24 mouse cellular contexts compared by ENCODE assay signal in genomic region chr7:67801022-67801421, GRCm38 (mm10).
"Had no signal": no experiment of that assay in that cellular context is flagged by ENCODE, and none has a peak within 500 bp of the region (broad histone marks: within the 10 kb centered on the region; RNA-seq: fewer than 3 reads in every experiment).

No protein-coding gene starts in this region.

- DNase-seq: cerebellum, adult 9-10 months; cerebellum, adult 9-11 months; cerebellum, postnatal 10 days; cerebellum, postnatal 14 days; cerebellum, postnatal 25 days; cerebellum, postnatal 36 days; embryo, embryonic 11 days; forebrain, postnatal 0 days; gastrocnemius, adult 2 months; gastrocnemius, postnatal 10 days; gastrocnemius, postnatal 14 days; gastrocnemius, postnatal 25 days; heart, adult 18-20 months; heart, adult 2 months had no signal

- H3K4me3 ChIP-seq: embryonic facial prominence, embryonic 10.5 days; embryonic facial prominence, embryonic 12.5 days; embryonic facial prominence, embryonic 13.5 days; embryonic facial prominence, embryonic 15.5 days; erythroblast, embryonic 14.5 days; forebrain, embryonic 10.5 days; forebrain, embryonic 12.5 days; forebrain, embryonic 13.5 days; forebrain, embryonic 15.5 days; gastrocnemius, adult 2 months; heart, adult 2 months; heart, embryonic 10.5 days had no signal

- H3K27ac ChIP-seq: embryonic facial prominence, embryonic 10.5 days; embryonic facial prominence, embryonic 12.5 days; embryonic facial prominence, embryonic 13.5 days; embryonic facial prominence, embryonic 15.5 days; forebrain, embryonic 10.5 days; forebrain, embryonic 12.5 days; forebrain, embryonic 13.5 days; forebrain, embryonic 15.5 days; gastrocnemius, adult 2 months; heart, adult 2 months; heart, embryonic 10.5 days had no signal

- H3K27me3 ChIP-seq: embryonic facial prominence, embryonic 12.5 days; forebrain, embryonic 13.5 days; forebrain, embryonic 15.5 days had no signal
